Mouse (Mus musculus): ENCODE measurements around the gene Npnt.
A peak's percentile ranks its signal among the peaks of the same experiment; 100 is the strongest.

Gene Npnt

DNA sequence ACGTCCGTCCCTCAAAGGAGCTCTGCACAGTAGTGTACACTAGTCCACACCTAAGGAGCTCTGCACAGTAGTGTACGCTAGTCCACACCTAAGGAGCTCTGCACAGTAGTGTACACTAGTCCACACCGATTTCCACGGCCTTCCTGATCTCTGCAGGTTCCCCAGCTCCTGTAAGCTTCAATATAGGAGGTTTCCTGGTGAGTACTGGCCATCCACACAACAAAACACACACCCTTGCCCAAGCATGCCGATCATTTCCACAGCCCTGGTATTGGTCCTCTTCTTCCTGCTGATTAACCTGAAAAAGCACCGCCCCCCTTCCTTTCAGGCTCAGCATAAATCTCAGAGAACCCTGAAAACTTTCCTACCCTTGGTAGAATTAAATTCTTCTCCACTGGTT lies 57.6 kb downstream of the Npnt start:
- DNase-seq (ENCODE audit: low read depth), result no peak

DNA sequence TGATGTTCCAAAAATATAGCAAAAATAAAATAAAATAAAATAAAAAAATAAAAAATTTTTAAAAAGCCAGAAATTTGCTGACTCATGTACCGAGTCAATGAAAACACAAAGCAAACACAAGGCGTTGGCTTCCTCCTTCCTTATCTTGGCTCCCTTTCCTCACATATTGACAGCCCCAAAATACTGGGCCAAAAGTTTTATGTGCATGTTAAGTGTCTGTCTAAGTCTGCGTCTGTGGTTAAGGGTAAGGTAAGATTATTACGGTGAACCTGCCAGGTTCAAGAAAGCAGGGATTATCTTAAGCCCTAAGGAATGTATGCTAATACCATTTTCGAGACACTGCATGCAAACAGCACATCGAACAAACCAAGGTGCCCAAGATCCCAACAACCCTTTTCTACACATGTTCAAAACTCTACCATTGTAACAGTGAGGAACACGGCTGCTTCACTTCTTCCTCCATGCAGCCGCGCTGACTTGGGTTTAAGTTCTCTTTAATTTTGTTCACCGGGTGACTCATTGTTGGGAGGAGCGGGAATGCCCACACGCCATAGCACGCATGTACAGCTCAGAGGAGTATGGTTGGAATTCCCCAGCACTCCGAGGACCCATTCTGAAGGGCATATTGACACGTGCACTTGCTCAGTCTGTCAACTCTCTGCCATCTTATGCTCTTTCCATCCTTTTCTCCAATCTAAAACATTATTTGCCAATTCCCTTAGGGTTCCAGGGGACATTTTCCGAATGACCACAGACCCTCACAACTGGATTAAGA lies 62.8 kb downstream of the Npnt start:
- DNase-seq (ENCODE audit: low read depth), result no peak

DNA sequence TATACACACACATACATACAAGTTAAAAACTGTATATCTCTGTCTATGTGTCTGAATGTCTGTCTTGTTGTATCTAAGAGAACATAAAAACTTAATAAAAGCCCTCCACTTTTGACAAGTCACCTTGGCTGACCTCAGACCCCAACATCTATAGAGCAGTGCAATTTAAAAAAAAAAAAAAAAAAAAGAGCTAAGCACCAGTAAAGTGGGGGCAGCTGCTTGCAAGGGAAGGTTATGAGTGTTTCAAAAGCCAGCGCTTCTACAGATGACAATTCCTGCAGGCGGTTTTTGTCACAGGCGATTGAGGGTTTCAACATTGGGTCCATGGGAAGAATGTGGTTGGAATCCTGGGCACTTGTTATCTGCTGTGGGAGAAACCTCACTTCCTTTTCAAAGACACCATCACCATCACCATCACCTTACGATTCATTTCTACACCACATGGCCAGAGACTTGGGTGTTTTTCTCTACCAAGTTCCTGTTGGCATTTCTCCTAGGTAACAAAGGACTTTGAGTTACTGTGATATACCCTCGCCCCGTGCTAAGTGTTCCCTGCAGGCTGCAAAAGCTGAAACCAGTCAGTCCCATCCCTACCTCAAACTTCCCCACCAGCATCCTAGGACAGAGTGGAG lies 63.6 kb downstream of the Npnt start:
- DNase-seq (ENCODE audit: low read depth), result no peak

DNA sequence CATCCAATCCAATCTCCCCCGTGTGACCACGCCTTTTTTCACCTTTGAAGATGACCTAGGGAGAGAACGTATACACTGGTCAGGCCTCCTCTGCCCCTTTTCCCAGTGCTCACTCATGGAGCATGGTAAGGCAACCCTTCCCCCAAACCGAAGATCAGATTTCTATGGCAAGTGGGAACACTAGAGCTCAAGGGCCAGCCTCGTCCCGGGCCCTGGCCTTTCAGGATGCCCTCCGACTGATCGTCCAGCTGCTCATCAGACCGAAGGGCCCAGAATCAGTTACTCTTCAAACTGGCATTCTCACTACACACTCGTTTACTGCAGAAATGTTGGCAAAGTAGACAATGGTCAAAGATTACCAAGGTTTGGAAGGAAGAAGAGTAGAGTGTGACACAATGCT lies 65.6 kb downstream of the Npnt start:
- DNase-seq (ENCODE audit: low read depth), result no peak

DNA sequence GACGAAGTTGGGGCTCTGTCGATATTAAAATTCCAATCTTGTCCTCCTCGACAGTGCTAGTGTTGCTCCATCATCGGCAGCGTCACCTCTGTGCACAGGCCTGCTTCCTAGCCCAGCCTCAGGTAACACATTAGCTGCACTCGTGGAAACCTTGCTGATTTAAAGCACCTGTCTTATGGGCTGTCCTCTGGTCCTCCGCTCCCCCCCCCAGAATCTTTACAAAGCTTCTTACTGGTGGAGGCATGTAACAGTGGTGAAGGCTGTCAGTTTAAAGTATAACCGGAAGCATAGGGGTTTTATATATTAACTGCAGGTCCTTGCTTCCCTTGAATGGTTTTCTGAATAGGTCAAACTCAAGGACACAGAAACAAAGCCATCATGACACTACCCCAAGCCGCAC lies 66.8 kb downstream of the Npnt start:
- DNase-seq (ENCODE audit: low read depth), result no peak

DNA sequence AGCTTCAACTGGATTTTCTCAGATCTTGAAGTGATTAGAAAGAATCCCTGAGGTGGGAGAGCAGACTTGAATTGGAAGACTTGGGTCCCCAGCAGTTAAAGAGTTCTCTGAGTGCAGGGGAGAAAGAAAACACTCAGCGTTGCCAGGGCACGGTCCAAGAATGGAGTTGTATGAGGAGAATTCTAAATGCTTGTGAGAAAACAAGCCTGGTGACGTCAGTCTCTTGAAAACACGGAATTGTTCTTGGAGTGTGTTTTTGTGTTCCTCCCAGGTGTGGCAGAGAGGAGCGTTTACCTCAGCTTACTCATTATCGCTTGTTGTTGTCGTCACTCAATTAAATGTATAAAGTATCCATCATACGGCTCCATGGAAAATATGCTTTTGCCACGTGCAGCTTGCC lies 69.3 kb downstream of the Npnt start:
- DNase-seq (ENCODE audit: low read depth), result no peak

DNA sequence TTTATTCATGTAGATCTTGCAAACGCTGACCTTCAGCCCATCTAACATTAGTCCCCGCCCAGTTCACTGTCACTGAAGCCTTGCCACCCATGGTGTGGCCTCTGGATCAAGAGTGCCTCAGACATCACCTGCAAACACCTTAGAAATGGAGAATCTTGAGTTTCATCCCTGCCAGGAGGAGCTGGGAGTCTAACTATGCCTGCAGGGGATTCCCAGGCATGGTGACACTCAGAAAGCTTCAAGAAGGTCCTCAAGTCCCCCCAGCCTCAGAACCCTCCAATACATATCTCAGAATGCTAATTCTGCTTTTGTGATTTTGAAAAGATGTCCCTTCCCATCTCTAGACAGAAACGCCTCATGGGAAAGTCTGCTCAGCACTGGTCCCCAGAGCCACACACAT lies 69.7 kb downstream of the Npnt start:
- no peak for DNase-seq (ENCODE audit: low read depth)

DNA sequence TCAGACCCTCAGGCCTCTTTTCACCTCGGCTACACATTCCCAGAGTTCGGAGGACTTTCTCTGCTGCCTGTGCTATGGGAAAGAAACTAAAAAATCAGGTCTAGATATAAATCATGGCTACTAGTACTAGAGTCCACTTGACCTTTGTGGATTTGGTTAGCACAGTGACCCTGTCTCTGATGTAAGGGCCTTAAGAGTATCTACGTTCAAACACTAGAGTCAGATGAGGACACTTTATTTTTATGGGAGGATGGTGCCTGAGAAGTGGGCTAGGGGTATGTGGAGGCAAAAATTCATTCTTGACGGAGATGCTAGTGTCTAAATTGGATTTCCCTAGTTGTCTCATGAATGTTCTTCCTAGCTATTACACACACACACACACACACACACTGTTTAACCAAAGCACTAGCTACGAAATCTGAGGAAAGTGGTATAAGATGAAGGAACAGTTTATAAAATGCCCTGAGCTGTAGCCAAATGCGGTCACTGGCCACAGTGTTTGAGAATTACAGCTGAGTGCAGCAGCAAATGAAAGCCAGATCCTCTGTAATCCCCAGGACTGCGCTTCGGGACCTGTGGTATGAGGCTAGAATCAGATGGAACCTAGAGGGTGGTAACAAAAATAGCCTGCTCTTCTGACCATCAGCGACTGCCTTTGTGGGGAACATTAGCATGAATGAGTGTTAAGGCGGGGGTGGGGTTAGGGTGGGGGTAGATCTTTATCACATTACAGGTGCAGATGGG lies 73.0 kb downstream of the Npnt start:
- DNase-seq (ENCODE audit: low read depth), result no peak

DNA sequence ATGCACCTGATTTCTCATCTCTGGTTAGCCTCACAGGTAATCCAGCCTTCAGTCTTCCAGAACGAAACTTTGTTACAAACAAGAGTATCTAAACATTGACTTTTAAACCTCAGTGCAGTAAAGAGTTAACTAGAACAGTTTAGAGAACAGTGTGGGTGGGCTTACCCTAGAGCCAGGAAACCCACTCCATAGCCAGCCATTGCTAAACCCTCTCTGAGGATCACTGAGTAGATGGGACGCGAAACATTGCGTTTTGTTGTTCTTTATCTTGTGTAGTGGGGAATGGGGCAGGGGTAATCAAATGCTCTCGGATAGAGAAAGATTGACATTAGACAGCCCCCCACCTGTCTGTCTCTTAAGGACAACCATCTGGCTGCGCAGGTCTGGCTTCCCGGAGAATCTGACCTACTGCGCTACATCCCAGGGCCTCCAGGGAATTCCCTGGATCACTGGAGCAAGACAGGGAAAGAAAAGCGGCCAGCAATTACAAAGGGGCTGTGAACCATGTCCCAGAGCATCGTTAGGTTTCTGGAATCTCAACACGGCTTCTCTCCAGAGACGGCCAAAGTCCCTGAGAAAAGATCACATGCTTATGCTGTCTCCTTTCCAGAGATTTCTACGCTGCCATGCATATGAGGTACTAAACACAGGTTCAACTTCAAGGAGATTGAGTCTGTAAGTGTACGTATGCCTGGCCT lies 73.9 kb downstream of the Npnt start:
- no peak for DNase-seq (ENCODE audit: low read depth)

DNA sequence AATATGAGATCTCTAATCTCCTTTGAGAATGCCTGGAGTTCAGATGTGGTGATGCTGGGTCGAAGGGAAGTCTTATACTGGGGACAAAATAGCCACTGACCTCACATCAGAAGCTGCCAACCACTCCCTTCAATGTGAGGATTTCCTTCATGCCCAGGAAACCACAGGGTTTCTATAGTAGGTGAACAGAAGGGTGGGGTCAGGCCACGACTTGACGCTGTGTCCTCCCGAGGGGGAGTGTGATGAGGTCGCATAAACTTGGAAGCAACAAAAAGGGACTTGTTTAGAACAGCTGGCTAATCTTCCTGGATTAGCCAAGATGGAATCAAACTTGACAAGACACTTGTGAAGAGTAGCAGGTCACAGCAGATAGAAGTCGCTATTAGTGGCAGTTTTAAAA lies 76.8 kb downstream of the Npnt start:
- DNase-seq (ENCODE audit: low read depth), result peak; percentile 45

DNA sequence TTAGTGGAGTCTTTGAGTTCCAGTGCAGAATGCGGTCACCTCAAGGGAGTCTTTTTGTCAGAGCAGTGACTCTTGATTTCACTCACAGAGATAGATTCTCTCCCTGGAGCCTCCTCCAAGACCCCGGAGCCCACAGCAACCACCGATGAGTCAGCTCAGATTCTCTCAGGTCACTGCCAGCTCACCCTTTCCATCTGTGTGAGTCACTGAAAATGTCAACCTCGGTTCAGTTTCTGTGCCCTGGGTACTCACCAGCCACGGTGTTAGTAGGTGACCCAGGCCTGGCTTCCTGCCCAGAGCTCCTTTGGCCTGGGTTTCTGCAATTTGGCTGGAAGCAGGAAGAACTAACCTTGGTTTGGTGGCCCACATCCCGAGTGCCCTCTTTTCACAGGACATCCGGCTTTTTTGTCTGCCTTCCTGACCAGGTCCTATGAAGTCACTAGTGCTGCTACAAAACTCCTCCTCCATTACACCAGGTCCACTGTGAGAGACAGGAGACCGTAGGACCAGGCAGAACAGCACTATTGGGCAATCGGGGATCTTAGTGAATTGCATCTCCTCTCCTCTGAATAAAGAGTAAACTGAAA lies 78.7 kb downstream of the Npnt start:
- DNase-seq (ENCODE audit: low read depth), result peak; percentile 79

DNA sequence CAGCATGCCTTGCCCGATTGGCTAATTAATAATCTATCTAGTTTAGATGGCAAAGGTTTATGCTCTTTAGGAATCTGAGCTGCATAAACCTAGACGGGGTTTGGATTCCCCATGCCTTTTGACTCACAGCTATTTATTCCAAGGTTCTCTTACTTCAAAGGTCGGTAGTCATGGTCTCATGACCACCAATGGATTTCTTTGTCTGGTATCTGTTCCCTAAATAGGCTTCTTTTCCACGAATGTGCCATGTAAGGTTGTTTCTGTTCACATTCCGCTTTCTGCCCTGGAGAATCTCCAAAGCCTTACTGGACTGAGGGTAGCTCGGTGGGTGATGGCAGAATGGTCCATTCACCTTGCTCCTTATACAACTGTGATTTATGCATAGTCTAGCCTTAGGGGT lies 80.0 kb downstream of the Npnt start:
- DNase-seq (ENCODE audit: low read depth), result no peak

DNA sequence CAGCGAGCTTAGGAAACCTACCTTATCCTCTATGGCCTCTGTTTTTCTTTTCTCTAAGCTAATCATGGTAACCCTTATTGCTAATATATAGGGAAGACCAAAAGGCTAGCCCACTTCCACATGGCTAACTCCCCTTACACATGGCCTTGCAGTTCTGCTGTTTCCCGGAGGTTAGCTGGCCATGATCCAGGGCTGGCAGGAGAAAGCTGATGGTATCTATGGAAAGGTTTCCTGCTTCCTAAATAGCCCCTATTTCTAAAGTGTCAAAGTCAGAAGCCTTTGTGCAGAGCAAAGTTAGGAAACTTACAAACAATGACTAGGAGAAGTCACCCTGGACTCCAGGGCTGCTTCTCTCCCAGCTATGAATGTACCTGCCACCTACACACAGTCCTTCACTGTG lies 81.3 kb downstream of the Npnt start:
- no peak for DNase-seq (ENCODE audit: low read depth)

DNA sequence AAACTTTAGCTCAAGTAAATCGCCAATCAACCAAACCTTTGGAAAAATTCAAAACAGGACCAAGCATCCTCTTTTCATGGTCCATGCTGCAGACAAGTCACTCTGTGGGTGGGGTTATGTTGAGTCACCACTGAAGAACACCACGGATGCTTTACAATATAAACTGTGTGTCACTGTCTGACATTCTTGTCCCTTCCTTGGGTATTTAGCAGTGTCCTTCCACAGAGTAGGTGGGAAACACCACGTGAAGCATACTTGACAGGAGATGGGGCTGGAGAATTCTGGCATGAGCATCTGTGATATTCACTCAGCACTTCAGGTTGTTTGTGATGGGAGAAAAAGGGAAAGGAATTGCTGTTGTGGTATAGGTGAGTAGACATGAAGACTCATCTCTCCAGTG lies 83.1 kb downstream of the Npnt start:
- no peak for DNase-seq (ENCODE audit: low read depth)

DNA sequence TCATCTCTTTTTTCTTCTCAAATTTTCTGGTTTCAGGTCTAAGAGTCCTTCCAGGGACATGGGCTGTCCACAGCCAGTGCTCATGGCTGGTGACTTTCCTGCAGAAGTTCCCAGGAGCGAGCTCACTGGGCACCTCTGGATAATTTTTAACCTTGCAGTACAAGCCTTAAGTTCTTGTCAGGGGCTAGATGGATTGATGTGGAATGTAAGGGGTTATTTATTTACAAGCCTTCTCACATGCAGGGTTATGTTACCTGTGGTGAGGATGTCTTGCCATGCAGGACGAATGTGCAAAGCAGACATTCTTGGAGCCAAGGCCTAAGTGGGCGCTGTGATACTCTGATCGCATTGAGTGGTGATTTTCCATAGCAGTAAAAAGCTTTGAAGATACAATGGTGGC lies 84.5 kb downstream of the Npnt start:
- no peak for DNase-seq (ENCODE audit: low read depth)

DNA sequence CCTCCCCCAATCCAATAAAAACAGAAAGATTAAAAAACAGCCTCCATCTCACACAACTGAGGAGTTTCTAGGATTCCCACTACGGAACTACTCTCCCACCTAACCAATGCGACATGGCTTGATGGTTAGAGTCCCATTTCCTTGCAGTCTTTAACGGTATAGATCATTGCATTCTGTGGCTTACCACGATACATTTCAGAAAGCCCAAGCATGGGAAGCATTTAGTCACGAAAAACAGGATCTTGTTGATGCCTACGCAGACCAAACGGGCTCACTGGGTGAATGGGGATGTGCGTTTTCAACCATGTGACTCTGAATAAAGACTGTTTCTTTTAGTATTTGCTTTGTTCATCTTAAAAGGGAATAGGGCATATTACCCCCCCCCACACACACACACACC lies 85.1 kb downstream of the Npnt start:
- no peak for DNase-seq (ENCODE audit: low read depth)

DNA sequence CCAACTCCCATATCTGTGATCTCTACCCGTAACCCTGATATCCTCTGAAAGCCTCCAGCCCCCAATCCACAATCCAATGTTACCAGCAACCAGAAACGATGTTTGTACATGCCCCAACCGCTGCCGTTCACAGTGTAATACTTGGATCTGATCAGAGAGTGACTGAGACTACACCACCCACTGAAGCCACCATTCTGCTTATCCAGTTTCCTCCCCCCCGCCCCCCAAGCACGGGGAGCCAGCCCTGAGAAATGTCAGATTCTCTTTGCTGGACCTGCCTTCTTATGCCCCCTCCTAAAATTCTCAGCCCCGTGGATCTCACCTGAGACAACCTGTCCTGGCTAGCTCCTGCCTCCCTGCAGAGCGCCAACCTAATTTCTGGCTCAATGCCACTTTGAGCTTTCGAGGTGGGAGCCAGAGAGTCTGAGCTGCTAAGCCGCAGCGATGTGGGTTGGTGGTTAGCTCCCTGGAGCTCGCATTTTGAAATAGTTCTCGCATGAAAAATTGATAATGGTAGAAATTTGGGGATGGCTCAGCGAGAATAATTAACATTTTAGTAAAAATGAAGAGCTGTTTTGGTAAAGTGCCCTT lies 85.7 kb downstream of the Npnt start:
- no peak for DNase-seq (ENCODE audit: low read depth)

DNA sequence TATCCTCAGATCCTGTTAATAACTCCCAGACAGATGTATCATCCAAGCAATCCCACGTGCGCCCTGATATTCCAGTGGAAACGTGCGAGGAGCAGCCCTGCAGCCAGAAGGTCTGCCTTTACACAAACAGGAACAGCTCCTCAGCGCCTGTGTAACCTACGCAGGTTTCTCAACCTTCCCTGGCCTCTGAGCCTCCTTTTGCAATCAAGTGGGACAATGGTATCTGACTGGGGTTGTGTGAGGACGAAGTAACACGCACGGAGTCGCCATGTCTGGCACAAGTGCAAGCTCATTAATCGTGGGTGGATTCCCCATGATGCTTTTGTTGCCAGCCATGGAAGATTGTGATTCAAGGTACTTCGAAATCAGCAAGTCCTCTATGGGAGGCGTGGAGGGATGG lies 86.2 kb downstream of the Npnt start:
- no peak for DNase-seq (ENCODE audit: low read depth)

DNA sequence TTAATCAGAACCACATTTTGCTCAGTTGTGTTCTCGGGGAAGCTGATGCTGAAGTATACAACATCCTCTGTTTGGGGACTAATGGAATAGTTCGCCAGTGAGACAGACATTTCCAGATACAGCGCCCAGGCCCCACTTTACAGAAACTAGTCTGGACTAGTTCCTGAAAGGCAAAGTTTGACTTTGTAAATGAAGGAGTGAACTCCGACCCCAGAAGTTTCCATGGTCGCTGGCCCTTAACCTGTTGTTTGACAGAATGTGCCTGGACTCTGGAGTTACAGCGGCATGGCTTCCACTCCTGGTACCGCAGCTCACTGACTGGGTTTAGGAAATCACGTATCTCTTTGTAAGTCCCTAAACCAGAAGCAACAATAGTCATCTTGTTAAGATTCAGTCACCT lies 89.3 kb downstream of the Npnt start:
- no peak for DNase-seq (ENCODE audit: low read depth)

DNA sequence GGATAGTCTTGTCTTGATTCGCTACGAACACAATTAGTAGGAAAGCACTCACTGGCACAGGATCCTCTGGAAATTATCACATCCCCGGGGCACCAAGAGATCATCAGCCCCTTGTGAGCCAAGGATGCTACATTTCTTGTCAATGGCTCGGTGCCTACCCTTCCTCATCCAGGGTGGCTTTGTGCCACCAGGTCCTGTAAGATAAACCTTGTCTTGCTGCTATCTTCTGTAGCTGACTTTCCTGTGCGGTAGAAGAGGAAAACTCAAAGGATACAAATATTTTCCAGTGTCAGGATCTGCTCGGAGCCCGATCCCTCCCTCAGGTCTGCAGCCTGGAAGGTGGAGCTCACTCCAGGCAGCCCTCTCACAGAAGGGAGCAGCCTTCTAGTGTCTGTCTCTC lies 90.5 kb downstream of the Npnt start:
- no peak for DNase-seq (ENCODE audit: low read depth)

DNA sequence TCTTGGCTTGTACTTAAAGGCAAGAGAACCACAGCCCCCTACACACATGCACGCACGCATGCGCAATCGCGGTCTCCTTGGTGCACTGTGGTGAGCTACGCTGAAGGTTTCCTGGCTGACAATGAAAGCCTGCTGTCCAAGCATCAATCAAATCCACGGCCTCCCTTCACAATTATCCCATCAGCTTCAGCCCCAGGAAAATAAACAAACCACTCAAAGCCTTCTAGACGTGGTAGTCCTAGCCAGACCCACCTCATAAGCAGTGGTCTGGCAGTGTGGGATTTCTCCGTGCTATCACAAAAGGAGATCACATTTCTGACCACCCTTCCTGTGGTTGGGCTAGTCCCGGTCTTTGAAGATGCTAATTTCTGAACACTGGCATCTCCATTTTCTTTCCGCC lies 91.2 kb downstream of the Npnt start:
- peak; percentile 16 for DNase-seq (ENCODE audit: low read depth)

DNA sequence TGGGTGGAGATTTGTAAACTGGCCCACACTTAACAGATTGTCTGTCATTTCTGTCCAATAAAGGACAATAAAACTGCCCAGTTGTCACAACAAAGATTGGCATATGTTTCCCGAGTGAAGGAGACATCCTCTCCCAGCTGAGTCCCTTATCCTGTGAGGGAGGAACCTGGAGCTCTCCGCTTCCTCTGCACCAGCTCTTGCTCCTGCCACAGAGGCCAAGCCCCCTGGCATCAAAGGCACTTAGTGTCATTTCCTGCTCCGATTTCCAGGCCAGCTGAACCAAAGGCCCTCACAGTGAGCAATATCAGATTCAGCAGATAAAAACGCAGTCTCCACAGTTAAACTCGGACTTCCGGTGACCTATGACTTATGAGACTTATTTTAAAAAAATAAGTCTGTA lies 93.4 kb downstream of the Npnt start:
- no peak for DNase-seq (ENCODE audit: low read depth)

All from induced T-regulatory cell, adult 2 months (primary cell).